Mouse (Mus musculus) forebrain, embryonic 16.5 days (tissue): ENCODE results near the gene Guca2b. TPM values are rescaled to one million over a fixed set of nuclear protein-coding genes. Genes with fewer than 3 reads are reported as not detected.

ENCODE experiments used
- ATAC-seq: fragments of 200-750 bp; cut with Nextera tagmentation; 2 replicates; pipeline ENCODE4 v1.8.0; 2017; ENCODE audit warnings: mild to moderate bottlenecking, moderate library complexity
- H3K27ac ChIP-seq: fragments of 300-500 bp; sonication (generic); 2 replicates; pipeline ENCODE4 v1.5.1; 2014; ENCODE audit warnings: low read length, control low read depth
- H3K27me3 ChIP-seq: fragments of 300-500 bp; sonication (generic); replicated peaks from 2 replicates; pipeline ENCODE4 v1.6.1; 2014; ENCODE audit warnings: low read length; ENCODE audit not compliant: control insufficient read depth, insufficient read depth
- H3K36me3 ChIP-seq: fragments of 300-500 bp; sonication (generic); 2 replicates; pipeline ENCODE4 v1.6.1; 2014; ENCODE audit not compliant: control insufficient read depth, insufficient read depth
- H3K4me1 ChIP-seq: fragments of 300-500 bp; sonication (generic); replicated peaks from 2 replicates; pipeline ENCODE4 v1.6.1; 2014; ENCODE audit warnings: low read length; ENCODE audit not compliant: control insufficient read depth, insufficient read depth
- H3K4me2 ChIP-seq: fragments of 300-500 bp; sonication (generic); 2 replicates; pipeline ENCODE4 v1.6.1; 2014; ENCODE audit warnings: mild to moderate bottlenecking, low read length, control low read depth
- H3K4me3 ChIP-seq: fragments of 300-500 bp; sonication (generic); replicated peaks from 2 replicates; pipeline ENCODE4 v1.5.1; 2014; ENCODE audit warnings: mild to moderate bottlenecking, low read length, control low read depth
- H3K9ac ChIP-seq: fragments of 300-500 bp; sonication (generic); replicated peaks from 2 replicates; pipeline ENCODE4 v1.6.1; 2014; ENCODE audit warnings: low read depth, low read length, control low read depth
- H3K9me3 ChIP-seq: fragments of 300-500 bp; sonication (generic); 2 replicates; pipeline ENCODE4 v1.6.1; 2016; ENCODE audit warnings: low read length; ENCODE audit not compliant: control insufficient read depth
- WGBS: fragments of 180-500 bp; shearing (Covaris S2); extraction: QIAGEN DNeasy Blood & Tissue Kit; methylation state at CpG from one replicate; pipeline ENCODE4 v1.1.7; 2014; 5-methylcytosine and 5-hydroxymethylcytosine counted together
- polyA plus RNA-seq: library from polyadenylated mRNA; unstranded; fragments of >200 nt; fragmentation: Nextera tagmentation; extraction: Ambion mirVana; gene quantifications from 2 replicates; pipeline ENCODE4 v1.2.1, GENCODE M21; 2015

Gene Guca2b
- polyA plus RNA-seq, 1 experiment from 2014 or later = not detected

- 29% methylated on average over 7 of the region's 7 CpGs for WGBS
- no peak overlapping the region for H3K27ac ChIP-seq
Observed at GRCm38 (mm10) chr4:119626081-119626645, 32.6 kb downstream of the Guca2b start.

GRCm38 (mm10) chr4:119614724-119615123 lies 44.0 kb downstream of the Guca2b start:
- no peaks in the 10 kb centered on the region for H3K27me3 ChIP-seq
- H3K9me3 ChIP-seq = no peaks in the 10 kb centered on the region
- H3K4me3 ChIP-seq = no peak overlapping the region
- H3K4me1 ChIP-seq = peaks cover 8% of the 10 kb centered on the region; the same call in 1 of the 2 replicates
- H3K4me2 ChIP-seq = no peak overlapping the region
- no peak overlapping the region for H3K9ac ChIP-seq
- 80% methylated on average over 4 of the region's 4 CpGs for WGBS
- ATAC-seq = no peak
- H3K27ac ChIP-seq = no peak overlapping the region
- peaks cover 5% of the 10 kb centered on the region for H3K36me3 ChIP-seq

More at GRCm38 (mm10) chr4:119626081-119626645, 32.6 kb downstream of the Guca2b start:
- peaks cover 7% of the 10 kb centered on the region for H3K4me1 ChIP-seq
- peaks cover 9% of the 10 kb centered on the region for H3K36me3 ChIP-seq
- ATAC-seq = no peak
- H3K4me3 ChIP-seq = no peak overlapping the region
- 0 out of 2 replicates have a peak overlapping the region, but pooled peaks have one; percentile 15 for H3K9ac ChIP-seq
- no peaks in the 10 kb centered on the region for H3K27me3 ChIP-seq
- no peaks in the 10 kb centered on the region for H3K9me3 ChIP-seq
- H3K4me2 ChIP-seq = no peak overlapping the region

GRCm38 (mm10) chr4:119614078-119614477 lies 44.7 kb downstream of the Guca2b start:
- WGBS = 4% methylated on average over 1 of the region's 1 CpGs
- no peak overlapping the region for H3K4me2 ChIP-seq
- H3K27ac ChIP-seq = no peak overlapping the region
- no peak overlapping the region for H3K4me3 ChIP-seq
- peaks cover 8% of the 10 kb centered on the region; the same call in 1 of the 2 replicates for H3K4me1 ChIP-seq
- ATAC-seq = no peak
- 0 out of 2 replicates have a peak, but pooled peaks cover 2% of the 10 kb centered on the region for H3K36me3 ChIP-seq
- no peaks in the 10 kb centered on the region for H3K27me3 ChIP-seq
- no peaks in the 10 kb centered on the region for H3K9me3 ChIP-seq
- no peak overlapping the region for H3K9ac ChIP-seq

GRCm38 (mm10) chr4:119609488-119609887 lies 49.3 kb downstream of the Guca2b start:
- Histone ChIP-seq H3K27me3 (no peaks in the 10 kb centered on the region), H3K9me3 (no peaks in the 10 kb centered on the region), H3K4me1 (peaks cover 8% of the 10 kb centered on the region; the same call in 1 of the 2 replicates), H3K9ac (no peak overlapping the region), H3K36me3 (no peaks in the 10 kb centered on the region), H3K4me2 (no peak overlapping the region), H3K27ac (no peak overlapping the region), H3K4me3 (no peak overlapping the region)
- WGBS = 93% methylated on average over 1 of the region's 1 CpGs
- ATAC-seq = no peak

Other genes with a start within 250 kb of the Guca2b start
- 11.4 and 15.5 TPM in 2 replicates for gene Ccdc30, start 243.4 kb downstream of the Guca2b start, polyA plus RNA-seq
- 16.2 and 16.4 TPM in 2 replicates for gene Ppcs, start 236.5 kb downstream of the Guca2b start, polyA plus RNA-seq
- gene Zmynd12, start 236.1 kb downstream of the Guca2b start, polyA plus RNA-seq = 0.14 and 0.29 TPM in 2 replicates
- gene Rimkla, start 166.3 kb downstream of the Guca2b start, polyA plus RNA-seq = 22.9 and 23.3 TPM in 2 replicates
- gene Foxj3, start 122.0 kb downstream of the Guca2b start, polyA plus RNA-seq = 39.0 and 41.4 TPM in 2 replicates
- 5.3 and 8.6 TPM in 2 replicates for gene Frg2f1, start 119.4 kb downstream of the Guca2b start, polyA plus RNA-seq
- gene Guca2a, start 21.2 kb downstream of the Guca2b start, polyA plus RNA-seq = not detected in 2 replicates
- 23.1 and 26.4 TPM in 2 replicates for gene Hivep3, start 74.8 kb upstream of the Guca2b start, polyA plus RNA-seq